Mouse (Mus musculus): ENCODE measurements at regions not wholly inside any gene's neighbourhood (a gene's known extent, or its start where the extent isn't known, plus 50 kb on each side); places are given as distances from the start of the nearest gene placed in this dataset.

DNA sequence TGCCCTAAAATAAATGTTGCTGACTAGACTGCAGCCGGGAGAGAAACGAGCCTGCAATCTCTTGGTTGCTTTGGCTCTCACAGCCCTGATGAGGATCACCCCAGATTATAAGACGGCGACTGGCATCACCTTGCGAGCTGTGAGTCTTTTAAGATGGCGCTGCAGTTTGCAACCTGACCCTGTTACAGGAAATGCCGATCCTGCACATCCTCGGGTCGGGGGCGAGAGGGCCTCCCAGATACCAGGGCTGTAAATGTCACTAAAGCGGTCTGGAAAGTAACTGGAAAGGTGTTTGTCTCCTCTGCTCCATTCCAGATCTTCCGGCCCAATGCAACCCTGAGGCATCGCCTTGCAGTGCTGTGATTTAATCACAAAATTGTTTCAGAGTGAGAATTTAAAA is 53.4 kb downstream of the Cartpt start:
- peak; percentile 44 for DNase-seq (ENCODE audit: low spot score)

DNA sequence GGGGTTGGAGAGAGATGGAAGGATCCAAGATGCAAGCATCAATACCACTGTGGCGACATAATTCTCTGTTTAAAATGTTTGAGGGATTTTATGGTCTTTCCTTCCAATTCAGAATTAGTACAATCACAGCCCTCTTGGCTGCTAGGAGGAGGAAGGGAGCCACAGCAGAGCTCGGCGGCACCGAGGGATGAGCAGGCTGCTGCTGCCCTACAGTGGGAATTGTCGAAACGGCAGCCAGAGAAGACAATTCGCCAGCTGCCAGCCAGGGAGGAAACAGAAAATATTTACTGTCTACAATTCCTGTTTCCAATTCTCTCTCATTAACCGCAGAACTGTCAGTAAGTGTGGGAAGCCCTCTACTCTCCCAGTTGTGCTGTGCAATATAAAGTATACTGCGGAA is 58.3 kb downstream of the Cartpt start:
- peaks cover 23% of the 10 kb centered on the region for H3K4me1 ChIP-seq
- no peak overlapping the region for H3K27ac ChIP-seq
- no peaks in the 10 kb centered on the region for H3K9me3 ChIP-seq (replicated peaks)
- WGBS, result 43% methylated on average over 9 of the region's 9 CpGs
- H3K27me3 ChIP-seq (ENCODE audit: low read depth, poor library complexity, severe bottlenecking), result no peaks in the 10 kb centered on the region
- H3K4me3 ChIP-seq, result no peak overlapping the region
- no peaks in the 10 kb centered on the region for H3K36me3 ChIP-seq
- no peak for DNase-seq (ENCODE audit: low spot score)

More for the DNA sequence above, 53.4 kb downstream of the Cartpt start:
- H3K36me3 ChIP-seq, result no peaks in the 10 kb centered on the region
- 13% methylated on average over 13 of the region's 13 CpGs for WGBS
- no peaks in the 10 kb centered on the region for H3K27me3 ChIP-seq (ENCODE audit: low read depth, poor library complexity, severe bottlenecking)
- H3K27ac ChIP-seq, result peak overlapping the region; percentile 30
- 0 out of 2 replicates have a peak overlapping the region, but pooled peaks have one; percentile 19 for H3K4me3 ChIP-seq
- H3K4me1 ChIP-seq, result peaks cover 26% of the 10 kb centered on the region
- no peaks in the 10 kb centered on the region for H3K9me3 ChIP-seq (replicated peaks)

DNA sequence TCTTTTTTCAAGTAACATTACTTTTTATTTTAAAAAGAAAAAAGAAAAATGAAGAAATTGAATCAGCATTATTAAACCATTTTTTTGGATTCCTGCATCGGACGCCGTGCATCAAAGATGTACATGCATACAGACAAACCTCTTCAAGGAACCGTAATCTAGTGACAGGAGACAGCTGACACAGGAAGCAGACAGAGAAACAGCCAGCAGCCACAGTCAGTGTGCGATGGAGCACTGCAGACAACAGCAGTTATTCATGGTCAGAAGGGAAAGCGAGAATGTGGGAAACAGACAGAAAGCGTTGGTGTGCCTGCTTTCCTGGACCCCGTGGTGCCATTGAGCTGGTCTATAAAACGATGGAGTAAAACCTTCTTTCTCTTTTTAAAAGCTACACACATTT is 61.4 kb downstream of the Cartpt start:
- no peak for DNase-seq (ENCODE audit: low spot score)
- H3K27me3 ChIP-seq (ENCODE audit: low read depth, poor library complexity, severe bottlenecking), result no peaks in the 10 kb centered on the region
- H3K9me3 ChIP-seq (replicated peaks), result no peaks in the 10 kb centered on the region
- peaks cover 17% of the 10 kb centered on the region; the same call in 1 of the 2 replicates for H3K4me1 ChIP-seq
- no peak overlapping the region for H3K27ac ChIP-seq
- no peak overlapping the region for H3K4me3 ChIP-seq
- H3K36me3 ChIP-seq, result no peaks in the 10 kb centered on the region
- WGBS, result 69% methylated on average over 9 of the region's 9 CpGs

DNA sequence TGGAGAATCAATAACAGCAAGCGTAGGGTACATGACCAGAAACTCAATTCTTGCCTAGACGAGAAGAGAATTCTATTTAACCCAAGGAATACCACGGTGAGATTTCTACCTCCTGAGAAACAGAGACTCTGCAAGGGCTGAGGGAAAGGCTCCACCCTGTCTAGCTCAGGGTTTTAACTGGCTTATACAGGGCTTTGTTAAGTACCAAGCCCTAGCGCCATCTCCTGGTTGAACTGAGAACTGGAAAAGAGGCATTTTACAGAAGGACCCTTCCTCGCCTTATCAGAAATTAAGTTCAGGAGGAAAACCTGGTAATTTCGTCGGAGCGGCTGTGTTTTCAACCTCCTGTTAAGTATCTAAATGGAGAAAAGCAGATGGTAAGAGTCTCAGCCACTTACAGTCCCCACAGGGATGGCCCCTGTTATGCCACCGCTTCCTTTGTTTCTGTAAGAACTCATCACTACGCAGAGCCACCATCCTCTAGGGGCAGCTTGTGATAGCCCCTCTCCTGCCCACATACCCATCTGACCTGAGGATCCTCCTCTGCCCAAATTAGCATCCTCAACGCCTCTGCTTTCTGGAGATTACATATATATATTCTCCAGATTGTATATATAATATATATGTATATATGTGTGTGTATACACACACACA is 63.0 kb downstream of the Cartpt start:
- Histone ChIP-seq H3K4me3 (no peak overlapping the region), H3K27me3 (ENCODE audit: low read depth, poor library complexity, severe bottlenecking) (no peaks in the 10 kb centered on the region), H3K27ac (no peak overlapping the region), H3K9me3 (replicated peaks) (no peaks in the 10 kb centered on the region), H3K4me1 (peaks cover 17% of the 10 kb centered on the region; the same call in 1 of the 2 replicates), H3K36me3 (no peaks in the 10 kb centered on the region)
- peak; percentile 70 for DNase-seq (ENCODE audit: low spot score)
- WGBS, result 50% methylated on average over 11 of the region's 11 CpGs

DNA sequence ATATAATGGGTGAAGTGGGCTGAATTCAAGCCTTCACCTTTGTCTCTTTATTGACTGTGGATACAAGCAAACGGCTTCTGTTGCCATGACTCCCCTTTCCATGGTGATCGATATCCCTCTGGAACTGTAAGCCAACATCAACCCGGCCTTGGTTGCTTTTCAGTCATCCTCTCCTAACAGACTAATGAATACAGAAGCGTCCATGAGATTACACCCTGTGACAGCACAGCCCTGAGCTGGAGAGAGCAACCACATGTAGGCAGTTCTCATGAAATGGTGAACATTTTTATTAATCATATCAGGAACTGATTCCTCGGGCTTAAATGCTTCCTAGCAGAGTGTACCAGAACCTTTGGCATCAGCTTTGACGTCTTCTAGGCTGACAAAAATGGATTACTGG is 63.7 kb downstream of the Cartpt start:
- Histone ChIP-seq H3K36me3 (no peaks in the 10 kb centered on the region), H3K27me3 (ENCODE audit: low read depth, poor library complexity, severe bottlenecking) (no peaks in the 10 kb centered on the region), H3K27ac (no peak overlapping the region), H3K9me3 (replicated peaks) (no peaks in the 10 kb centered on the region), H3K4me1 (peaks cover 13% of the 10 kb centered on the region; the same call in 1 of the 2 replicates), H3K4me3 (no peak overlapping the region)
- DNase-seq (ENCODE audit: low spot score), result no peak
- WGBS, result 89% methylated on average over 6 of the region's 6 CpGs

DNA sequence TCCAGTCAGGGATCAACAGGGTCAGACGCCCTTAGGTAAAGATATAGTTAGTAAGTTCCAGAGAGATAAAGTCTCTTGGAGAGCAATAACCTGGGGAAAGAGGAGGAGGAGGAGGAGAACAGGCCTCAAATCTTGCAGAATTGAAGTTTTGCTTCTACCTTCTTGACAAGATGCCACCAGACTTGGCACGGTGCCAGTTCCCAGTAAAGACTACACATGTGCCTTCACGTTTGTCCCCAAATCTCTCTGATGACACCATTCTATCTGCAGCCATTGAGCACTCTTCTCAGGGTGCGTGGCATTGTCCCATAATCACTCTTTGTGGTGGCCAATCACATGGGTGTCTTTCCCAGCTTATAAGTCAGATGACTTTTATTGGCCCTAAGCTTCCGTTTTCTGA is 64.3 kb downstream of the Cartpt start:
- Histone ChIP-seq H3K9me3 (replicated peaks) (no peaks in the 10 kb centered on the region), H3K4me3 (no peak overlapping the region), H3K4me1 (peaks cover 13% of the 10 kb centered on the region; the same call in 1 of the 2 replicates), H3K27me3 (ENCODE audit: low read depth, poor library complexity, severe bottlenecking) (no peaks in the 10 kb centered on the region), H3K27ac (no peak overlapping the region), H3K36me3 (no peaks in the 10 kb centered on the region)
- WGBS, result 87% methylated on average over 5 of the region's 5 CpGs
- no peak for DNase-seq (ENCODE audit: low spot score)

DNA sequence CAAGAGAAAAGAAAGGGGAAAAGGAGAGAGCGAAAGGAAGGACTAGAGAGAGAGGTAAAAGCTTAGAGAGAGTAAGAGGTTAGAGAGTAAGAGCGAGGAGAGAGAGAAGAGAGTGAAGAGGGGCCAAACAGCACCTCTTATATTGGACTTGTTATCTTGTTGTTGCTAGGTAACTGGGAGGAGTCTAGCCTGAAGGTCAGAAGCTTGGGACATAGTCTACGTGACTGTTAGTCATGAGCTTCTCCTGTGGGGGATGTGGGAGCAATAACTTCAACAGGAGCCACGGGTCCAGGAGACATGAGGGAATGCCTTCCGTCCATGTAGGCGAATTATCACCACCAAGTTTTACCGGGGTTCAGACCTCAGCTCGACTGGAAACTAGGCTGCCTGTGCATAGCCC is 65.4 kb downstream of the Cartpt start:
- no peak overlapping the region for H3K27ac ChIP-seq
- H3K9me3 ChIP-seq (replicated peaks), result no peaks in the 10 kb centered on the region
- H3K4me1 ChIP-seq, result peaks cover 13% of the 10 kb centered on the region; the same call in 1 of the 2 replicates
- no peak overlapping the region for H3K4me3 ChIP-seq
- no peaks in the 10 kb centered on the region for H3K36me3 ChIP-seq
- 94% methylated on average over 8 of the region's 8 CpGs for WGBS
- no peak for DNase-seq (ENCODE audit: low spot score)
- H3K27me3 ChIP-seq (ENCODE audit: low read depth, poor library complexity, severe bottlenecking), result no peaks in the 10 kb centered on the region

DNA sequence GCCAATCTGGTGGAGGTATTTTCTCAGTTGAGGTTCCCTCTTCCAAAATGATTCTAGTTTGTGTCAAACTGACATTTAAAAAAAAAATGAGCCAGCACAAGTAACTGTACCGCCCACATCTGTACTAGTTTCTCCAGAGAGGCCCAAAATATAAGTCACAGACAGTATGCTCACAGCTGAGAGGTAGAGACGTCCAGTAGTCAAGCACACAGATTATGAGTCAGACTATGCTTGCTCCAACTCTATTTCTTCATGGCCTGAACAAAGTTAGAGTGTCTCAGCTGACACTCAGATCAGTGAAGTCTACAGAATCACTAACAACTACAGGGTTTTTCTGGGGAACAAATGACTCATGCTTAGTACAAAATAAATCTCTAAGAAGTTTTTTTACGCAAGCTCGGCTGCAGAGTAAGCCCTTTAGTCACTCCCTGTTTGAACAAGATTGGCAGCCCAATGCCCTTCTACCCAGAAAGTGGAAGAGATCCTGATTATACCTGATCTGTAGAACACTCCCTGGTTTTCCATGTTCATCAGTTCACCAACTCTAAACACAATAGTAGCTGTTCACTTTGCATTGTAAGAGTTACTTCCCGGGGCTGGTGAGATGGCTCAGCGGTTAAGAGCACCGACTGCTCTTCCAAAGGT is 70.7 kb downstream of the Cartpt start:
- Histone ChIP-seq H3K4me3 (no peak overlapping the region), H3K9me3 (replicated peaks) (no peaks in the 10 kb centered on the region), H3K27ac (no peak overlapping the region), H3K27me3 (ENCODE audit: low read depth, poor library complexity, severe bottlenecking) (no peaks in the 10 kb centered on the region), H3K4me1 (no peaks in the 10 kb centered on the region), H3K36me3 (no peaks in the 10 kb centered on the region)
- WGBS, result 91% methylated on average over 7 of the region's 7 CpGs
- DNase-seq (ENCODE audit: low spot score), result no peak

DNA sequence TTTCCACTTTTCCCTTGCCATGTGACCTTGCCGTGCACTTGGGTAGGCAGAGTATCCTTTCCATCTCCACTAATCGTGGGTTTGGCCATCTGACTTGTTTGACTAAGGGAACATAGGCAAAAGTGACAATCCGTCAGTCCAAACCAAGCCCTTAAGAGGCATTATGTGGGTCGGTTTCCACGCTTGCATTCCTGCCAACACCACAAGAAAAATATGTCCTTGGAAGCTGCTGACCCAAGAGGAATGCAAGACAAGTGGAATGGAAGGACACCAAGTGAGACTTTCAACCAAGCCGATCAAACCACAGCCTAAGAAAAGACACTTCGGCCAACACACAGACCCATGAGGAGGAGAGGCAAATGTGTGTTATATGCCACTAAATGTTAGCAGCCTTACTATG is 73.3 kb downstream of the Cartpt start:
- 93% methylated on average over 7 of the region's 7 CpGs for WGBS
- DNase-seq (ENCODE audit: low spot score), result no peak

DNA sequence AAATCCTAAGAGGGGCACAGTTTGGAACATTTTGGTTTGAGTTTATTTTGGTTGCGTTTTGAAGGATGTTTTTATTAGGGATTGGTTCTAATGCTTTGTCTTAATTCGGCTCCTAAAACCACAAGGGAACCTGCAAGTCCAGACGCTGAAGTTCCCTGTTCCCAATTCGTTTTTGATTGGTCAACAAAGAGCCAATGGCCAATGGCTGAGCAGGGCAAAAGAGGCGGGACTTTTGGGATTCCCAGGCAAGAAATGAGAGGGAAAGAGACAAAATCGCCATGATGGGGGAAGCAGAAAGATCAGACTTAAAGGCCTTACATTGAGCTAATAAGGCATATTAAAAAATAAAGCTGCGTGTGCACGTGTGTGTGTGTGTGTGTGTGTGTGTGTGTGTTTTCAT is 76.3 kb downstream of the Cartpt start:
- Histone ChIP-seq H3K36me3 (no peaks in the 10 kb centered on the region), H3K4me3 (no peak overlapping the region), H3K27me3 (ENCODE audit: low read depth, poor library complexity, severe bottlenecking) (no peaks in the 10 kb centered on the region), H3K4me1 (no peaks in the 10 kb centered on the region), H3K27ac (no peak overlapping the region), H3K9me3 (replicated peaks) (no peaks in the 10 kb centered on the region)
- DNase-seq (ENCODE audit: low spot score), result no peak
- WGBS, result 73% methylated on average over 8 of the region's 8 CpGs

More for the DNA sequence above, 73.3 kb downstream of the Cartpt start:
- Histone ChIP-seq H3K4me1 (no peaks in the 10 kb centered on the region), H3K4me3 (no peak overlapping the region), H3K9me3 (replicated peaks) (no peaks in the 10 kb centered on the region), H3K27me3 (ENCODE audit: low read depth, poor library complexity, severe bottlenecking) (no peaks in the 10 kb centered on the region), H3K36me3 (no peaks in the 10 kb centered on the region), H3K27ac (no peak overlapping the region)

DNA sequence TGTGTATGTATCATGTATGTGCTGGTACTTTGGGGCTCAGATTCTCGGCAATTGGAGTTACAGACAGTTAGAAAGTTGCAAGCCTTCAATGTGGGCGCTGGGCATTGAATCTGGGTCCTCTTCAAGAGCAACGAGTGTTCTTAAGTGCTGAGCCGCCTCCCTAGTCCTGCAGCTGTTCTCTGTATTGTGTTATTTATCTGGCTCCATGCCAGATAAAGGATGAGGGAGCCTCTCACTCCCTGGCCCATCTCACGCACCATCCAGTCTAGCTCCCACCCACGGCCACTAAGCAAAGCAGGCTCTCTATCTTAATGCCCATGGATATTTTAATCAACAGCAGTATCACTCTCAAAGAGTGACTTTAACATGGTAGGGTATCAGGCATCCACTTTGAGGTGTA is 84.2 kb downstream of the Cartpt start:
- Histone ChIP-seq H3K4me3 (no peak overlapping the region), H3K36me3 (no peaks in the 10 kb centered on the region), H3K9me3 (replicated peaks) (no peaks in the 10 kb centered on the region), H3K27me3 (ENCODE audit: low read depth, poor library complexity, severe bottlenecking) (no peaks in the 10 kb centered on the region), H3K4me1 (peaks cover 10% of the 10 kb centered on the region), H3K27ac (no peak overlapping the region)
- DNase-seq (ENCODE audit: low spot score), result no peak
- 88% methylated on average over 6 of the region's 6 CpGs for WGBS

DNA sequence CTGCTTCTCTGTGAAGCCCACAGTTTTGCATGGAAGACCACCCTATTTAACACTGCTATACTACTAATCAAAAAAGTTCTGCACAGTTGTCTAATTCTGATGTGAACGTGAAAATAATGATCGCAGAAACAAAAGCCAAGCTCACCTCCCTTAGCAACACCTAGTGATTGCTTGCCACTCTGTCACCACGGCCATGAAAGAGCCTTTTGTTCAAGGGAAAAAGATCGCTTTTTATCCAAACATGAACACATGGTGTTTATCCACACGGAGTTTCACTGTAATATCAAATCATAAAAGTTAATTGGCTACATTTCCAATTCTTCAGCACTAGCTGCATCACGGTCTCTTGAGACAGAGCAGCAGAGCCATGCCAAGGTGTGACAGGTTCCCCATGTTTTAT is 85.1 kb downstream of the Cartpt start:
- no peak for DNase-seq (ENCODE audit: low spot score)
- Histone ChIP-seq H3K27ac (no peak overlapping the region), H3K36me3 (no peaks in the 10 kb centered on the region), H3K4me3 (no peak overlapping the region), H3K4me1 (peaks cover 12% of the 10 kb centered on the region), H3K9me3 (replicated peaks) (no peaks in the 10 kb centered on the region), H3K27me3 (ENCODE audit: low read depth, poor library complexity, severe bottlenecking) (no peaks in the 10 kb centered on the region)
- WGBS, result 91% methylated on average over 6 of the region's 6 CpGs

DNA sequence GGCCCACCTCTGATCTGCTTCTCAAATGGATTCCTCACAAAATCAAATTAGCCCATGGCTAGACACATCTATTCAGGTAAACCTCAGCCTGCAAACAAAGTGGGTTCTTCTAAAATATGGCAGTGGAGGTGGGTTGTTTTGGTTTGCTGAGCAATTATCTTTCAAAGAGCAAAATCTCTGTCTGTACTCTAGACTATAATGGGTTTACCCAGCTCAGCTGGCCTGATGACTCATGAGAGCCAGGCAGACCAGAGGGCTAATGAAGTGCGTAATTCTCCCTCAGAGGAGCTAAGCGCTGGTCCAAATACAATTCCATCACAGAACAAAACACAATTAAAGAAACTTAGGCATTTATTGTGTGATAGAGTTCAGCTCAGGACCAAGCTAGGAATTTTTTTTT is 86.1 kb downstream of the Cartpt start:
- 82% methylated on average over 2 of the region's 2 CpGs for WGBS
- H3K4me1 ChIP-seq, result peaks cover 12% of the 10 kb centered on the region

More for the DNA sequence above, 86.1 kb downstream of the Cartpt start:
- Histone ChIP-seq H3K27me3 (ENCODE audit: low read depth, poor library complexity, severe bottlenecking) (no peaks in the 10 kb centered on the region), H3K36me3 (no peaks in the 10 kb centered on the region), H3K9me3 (replicated peaks) (no peaks in the 10 kb centered on the region), H3K27ac (no peak overlapping the region), H3K4me3 (no peak overlapping the region)
- no peak for DNase-seq (ENCODE audit: low spot score)
